Mouse (Mus musculus) left cerebral cortex, adult 18-20 months (tissue): Measurements from ENCODE around the gene Gm11011. TPM values are rescaled to one million over a fixed set of nuclear protein-coding genes. Genes with fewer than 3 reads are reported as not detected.

Experiments used
- DNase-seq, 2 experiments: peaks; one replicate each; pipeline ENCODE4 v3.0.0; 2021 to 2022; ENCODE audit warnings: low spot score in 2 of 2, mixed read lengths in 1 of 2
- total RNA-seq, 2 experiments: library from RNA; stranded (reverse); gene quantifications; 2 replicates each; pipeline ENCODE4 v1.2.3; 2021

The Gm11011 gene
- total RNA-seq, 2 experiments from 2014 or later, result not detected

DNA sequence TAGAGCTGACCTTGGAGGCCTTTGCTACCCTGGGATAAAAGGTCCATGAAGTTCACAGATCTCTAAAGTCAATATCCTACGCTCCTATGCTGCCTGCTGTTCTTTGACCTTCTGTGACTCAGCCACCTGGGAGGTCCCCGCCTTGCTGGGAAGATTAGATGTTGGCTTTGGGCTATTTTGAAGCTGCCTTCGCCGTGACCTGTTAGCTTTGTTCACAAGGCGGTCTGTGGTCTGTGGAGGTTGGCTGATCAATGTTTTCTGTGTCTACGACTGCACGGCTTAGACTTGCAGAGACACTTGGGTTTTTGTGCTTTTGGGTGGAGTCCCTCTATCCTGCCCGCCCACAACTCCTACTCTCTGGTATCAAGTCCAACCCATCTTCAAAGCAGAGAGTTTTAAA is 2.9 kb upstream of the Gm11011 start:
- no peak for DNase-seq

DNA sequence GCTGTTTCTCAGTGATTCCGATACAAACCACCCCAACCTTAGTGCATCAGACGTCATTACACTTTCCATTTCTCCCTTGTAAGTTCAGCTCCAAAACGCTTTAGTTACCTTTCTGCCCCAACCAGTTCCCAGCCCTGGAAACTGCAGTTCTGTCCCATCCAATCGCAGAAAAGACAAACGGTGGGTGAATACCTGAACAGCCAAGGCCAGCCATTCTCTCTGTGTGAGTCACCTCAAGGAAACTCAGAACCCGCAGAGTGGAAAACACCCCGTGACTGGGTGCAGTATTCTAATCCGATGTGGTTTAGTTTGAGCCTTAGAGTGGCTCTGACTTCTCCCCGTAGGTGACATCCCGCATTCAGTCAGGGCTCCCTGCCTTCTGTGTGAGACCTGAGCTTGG is 2.2 kb upstream of the Gm11011 start:
- DNase-seq, result no peak

DNA sequence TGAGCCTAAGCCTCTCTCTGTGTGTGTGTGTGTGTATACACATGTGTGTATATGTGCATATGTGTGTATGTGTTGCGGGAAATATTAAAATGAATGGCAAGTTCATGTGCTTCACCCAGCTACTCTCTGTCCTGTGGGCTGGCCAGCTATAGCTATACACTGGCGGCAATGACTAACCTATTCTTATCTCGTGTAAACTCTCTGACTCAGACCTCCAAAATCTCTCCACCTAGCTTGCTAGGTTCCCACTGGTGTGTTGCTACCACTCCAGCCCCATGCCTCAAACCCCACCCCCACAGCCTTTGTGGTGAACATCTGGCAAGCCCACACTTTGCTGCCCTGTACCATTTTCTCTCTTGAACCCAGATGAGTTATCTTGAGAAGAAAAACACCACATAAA is 857 bp downstream of the Gm11011 start:
- DNase-seq, result no peak

DNA sequence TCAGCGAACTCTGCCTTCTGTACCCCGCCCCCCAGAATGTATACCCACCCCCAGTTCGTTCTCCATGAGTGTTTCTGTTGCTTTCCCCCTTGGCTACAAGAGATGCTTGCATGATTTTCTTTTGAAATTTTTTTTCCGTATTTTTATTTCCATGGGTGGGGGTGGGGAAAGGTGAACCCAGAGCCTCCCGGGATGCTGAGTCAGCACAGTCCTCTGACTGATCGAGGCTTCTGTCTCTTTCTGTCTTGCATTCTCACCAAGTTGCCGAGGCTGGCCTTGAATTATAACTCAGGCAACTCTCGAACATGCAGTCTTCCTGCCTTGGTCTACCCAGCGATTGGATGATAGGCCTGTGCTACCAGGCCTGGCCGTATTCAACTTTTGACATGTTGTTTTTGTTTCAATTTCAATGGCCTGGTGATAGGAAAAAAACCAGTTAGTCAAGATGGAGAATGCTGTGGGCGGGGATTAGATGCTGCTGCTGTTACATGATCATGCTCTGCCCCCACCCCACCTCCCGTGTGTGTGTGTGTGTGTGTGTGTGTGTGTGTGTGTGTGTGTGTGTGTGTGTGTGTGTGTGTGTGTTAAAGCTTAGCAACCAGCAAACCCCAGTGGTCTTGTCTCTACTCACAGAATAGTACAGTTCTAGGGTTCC is 1.8 kb downstream of the Gm11011 start:
- no peak for DNase-seq

DNA sequence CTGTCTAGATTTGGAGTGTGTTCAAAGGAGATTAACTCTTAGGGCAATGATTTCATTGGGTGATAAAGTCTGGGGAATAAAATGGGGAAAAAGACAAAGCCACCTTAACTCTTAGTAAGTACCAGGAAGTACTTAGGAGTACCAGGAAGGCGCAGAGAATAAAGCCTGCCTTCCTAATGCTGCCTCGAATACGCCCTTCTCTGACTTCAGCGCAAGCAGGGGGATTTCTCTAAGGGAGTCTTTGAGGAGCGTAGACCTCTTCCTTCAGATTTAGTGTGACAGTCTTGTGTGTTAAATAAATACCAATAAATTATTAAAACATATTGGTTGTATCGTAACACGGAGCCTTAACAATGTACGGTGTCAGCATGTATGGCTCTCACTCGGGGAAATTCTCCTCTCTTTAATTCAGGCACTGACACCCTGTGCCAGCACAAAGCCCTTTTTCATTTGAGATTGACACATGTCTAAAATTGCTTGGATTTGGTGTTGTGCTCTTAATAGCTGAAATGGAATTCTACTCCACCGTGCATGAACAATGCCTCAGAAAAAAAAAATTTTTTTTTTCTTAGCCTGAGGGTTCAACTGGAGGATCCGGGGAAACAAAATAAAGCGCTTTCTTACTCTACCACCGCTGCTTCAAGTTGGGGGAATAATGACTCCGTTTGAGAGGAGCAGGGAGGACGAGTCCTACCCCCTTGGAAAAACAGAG is 2.6 kb downstream of the Gm11011 start:
- no peak for DNase-seq

DNA sequence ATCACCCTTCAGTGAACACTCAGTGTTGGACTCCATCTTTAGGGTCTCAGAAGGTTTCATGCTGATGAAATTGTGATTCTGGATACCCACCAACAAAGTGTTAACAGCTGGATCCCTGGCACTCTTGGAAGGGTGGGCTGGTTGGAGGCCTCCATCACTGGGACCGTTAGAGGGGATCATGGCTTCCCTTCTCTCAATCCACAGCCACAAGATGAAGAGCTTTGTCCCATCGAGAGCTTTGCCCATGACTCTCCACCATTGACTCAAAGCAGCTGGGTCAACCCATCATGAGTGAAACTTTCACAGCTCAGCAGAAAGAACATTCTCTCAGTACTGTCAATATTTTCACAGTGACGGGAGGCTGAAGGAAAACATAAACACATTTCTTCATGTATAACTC is 4.1 kb downstream of the Gm11011 start:
- no peak for DNase-seq

DNA sequence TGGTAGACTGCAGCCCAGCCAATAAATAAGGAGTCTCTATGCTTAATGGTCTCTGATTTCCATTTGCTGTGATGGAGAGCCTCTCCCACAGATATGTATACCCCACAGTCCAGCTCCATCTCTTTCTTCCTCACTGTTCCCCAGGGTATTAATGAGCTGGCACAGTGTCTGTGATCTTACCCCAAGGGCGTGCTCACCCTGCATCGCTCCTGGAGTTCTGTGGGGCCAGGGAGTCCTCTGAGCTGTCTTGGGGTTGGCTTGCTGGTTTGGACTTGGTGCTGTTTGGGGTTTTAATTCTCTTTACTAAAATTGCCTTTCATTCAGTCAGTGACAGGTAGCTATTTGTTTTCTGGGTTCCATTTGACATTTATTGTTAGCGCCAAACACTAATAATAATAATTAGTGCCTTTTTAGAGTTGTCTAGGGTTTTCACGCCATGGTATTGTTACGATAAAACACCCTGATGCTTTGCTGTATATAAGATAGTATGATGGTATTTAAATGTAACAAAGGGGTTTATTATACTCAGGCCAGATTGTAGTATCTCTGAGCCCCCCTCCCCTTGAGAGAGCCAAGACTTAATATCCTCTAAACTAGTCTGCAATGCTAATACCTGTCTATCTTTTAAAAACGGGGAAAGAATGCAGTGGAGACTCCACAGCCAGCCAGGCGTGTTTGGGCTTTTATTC is 9.9 kb downstream of the Gm11011 start:
- no peak for DNase-seq

DNA sequence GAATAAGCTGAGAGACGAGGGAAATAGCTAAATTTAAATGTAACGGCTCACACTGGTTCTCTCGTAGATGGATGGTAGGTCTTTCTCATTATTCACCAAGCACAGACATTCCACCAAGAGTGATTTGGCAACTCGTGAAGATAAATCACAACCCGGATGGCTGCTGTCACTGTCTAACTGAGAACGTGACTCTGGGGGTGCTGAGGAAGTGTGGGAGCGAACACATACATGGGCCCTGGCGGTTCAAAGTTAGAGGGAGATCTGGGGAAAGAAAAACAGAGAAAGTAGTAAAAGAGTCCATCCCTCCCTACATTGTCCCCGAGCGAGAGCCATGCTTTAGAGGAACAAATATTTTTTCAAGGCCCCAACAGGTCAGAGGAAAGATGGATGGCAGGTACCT is 17.5 kb downstream of the Gm11011 start:
- DNase-seq, result no peak

DNA sequence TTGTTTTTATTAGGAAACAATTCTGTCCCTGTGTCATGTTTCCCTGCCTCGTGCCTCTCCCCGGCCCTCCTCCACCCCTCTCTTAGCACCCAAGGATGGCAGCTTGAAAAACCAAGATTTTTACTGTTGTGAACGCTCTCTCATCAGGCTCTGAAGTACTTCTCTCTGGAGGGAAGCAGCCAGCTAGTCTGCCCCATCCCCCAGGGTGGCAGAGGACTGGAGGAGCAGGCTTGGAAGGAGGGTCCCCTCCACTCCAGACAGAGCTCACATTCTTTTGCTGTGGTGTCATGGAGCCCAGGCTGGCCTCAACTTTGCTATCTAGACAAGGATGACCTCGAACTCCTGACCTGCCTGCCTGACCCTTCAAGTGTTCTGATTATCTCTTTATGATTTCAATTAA is 21.4 kb downstream of the Gm11011 start:
- DNase-seq, result no peak

DNA sequence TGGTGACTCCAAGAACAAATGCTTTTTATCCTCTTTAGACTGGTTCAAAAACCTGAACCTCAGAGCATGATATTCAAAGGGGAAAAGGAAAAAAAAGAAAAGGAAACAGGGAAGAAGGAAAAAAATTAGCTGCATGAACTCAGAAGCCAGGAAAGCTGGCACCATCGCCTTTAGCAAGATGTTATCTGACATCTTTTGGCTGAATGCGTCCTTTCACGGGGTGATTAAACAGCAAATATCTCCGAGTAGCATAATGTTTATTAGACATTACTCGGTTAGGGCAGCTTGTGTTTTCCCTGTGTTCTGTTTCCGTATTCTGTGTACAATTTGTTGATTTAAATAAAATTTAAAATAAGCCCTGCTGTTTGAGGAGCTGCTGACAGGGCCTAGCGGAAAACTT is 21.8 kb downstream of the Gm11011 start:
- DNase-seq, result no peak

DNA sequence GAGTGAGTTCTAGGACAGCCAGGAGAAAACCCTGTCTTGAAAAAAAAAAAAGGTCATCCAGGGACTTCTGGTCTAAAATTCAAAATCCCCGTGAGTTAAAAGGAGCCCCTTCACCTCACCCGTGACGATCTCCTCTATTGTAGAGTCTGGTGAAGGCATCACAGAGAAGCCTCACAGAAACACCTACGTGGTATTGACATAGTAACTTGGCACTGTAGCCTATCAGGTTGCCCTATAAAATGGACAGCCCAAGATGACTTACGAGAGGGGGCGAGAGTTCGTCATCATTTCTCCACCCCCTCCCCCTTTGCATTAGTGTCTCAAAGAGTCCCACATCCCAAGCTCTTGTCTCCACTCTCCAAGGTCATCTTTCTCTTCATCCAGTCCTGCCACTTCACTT is 41.9 kb downstream of the Gm11011 start:
- no peak for DNase-seq

DNA sequence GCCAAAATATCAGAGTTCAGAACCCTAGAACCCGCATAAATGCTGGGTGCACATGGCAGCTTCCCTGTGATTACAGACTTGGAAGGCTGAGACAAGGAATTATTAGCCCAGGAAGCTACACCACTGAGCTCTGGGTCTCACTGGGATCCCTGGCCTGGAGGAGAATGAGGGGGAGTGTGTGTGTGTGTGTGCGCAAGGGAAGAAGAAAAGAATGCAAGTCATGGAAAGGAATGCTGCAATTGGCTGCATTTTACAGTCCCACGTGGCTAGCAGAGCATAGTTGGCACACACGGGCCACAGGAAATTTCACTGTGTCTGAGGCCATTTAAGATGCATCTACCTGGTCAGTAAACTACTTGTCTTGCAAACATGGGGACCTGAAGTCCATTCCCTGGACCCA is 48.6 kb downstream of the Gm11011 start:
- no peak for DNase-seq

Other genes starting within 250 kb of the Gm11011 start
- 10 to 100 TPM; 37.5 to 41.2 TPM for gene Tshz2, start 45.3 kb upstream of the Gm11011 start, total RNA-seq